Mouse (Mus musculus) urinary bladder, postnatal 14 days (tissue): ENCODE data around the gene Gpr15.
A peak's percentile ranks its signal among the peaks of the same experiment; 100 is the strongest.

Experiments
- DNase-seq: peaks from one replicate; pipeline ENCODE4 v3.0.0; 2021; ENCODE audit warnings: low spot score

Gpr15 gene

GRCm38 (mm10) chr16:58670643-58671042 is 48.2 kb downstream of the Gpr15 start:
- peak; percentile 22 for DNase-seq

GRCm38 (mm10) chr16:58669917-58670630 is 48.8 kb downstream of the Gpr15 start, which contains the start of gene Cpox:
Gene Cpox (plus strand): TSS chr16:58670292.
- peak; percentile 82 for DNase-seq

GRCm38 (mm10) chr16:58669264-58669663 is 49.6 kb downstream of the Gpr15 start:
- DNase-seq: no peak

GRCm38 (mm10) chr16:58668586-58668985 is 50.3 kb downstream of the Gpr15 start:
- no peak for DNase-seq
